Mouse (Mus musculus) midbrain, embryonic 10.5 days (tissue): Measurements from ENCODE around the gene Vmn1r160. TPM values are rescaled to one million over a fixed set of nuclear protein-coding genes. Genes with fewer than 3 reads are reported as not detected.
"Not testable (repeated sequence)": the region's sequence is repeated elsewhere in the genome, so short reads cannot be mapped to it uniquely, and the experiment has no call there.

ENCODE experiments used
- DNase-seq: peaks from one replicate; pipeline ENCODE4 v3.0.0-alpha.2; 2017; ENCODE audit warnings: low spot score
- H3K27ac ChIP-seq: fragments of 300-500 bp; sonication (generic); replicated peaks from 2 replicates; pipeline ENCODE4 v1.5.1; 2016; ENCODE audit warnings: mild to moderate bottlenecking
- H3K27me3 ChIP-seq: fragments of 300-500 bp; sonication (generic); 2 replicates; pipeline ENCODE4 v1.6.1; 2016; ENCODE audit warnings: low read depth, mild to moderate bottlenecking; ENCODE audit not compliant: poor library complexity, severe bottlenecking
- H3K36me3 ChIP-seq: fragments of 300-500 bp; sonication (generic); 2 replicates; pipeline ENCODE4 v1.6.1; 2016; ENCODE audit warnings: mild to moderate bottlenecking, moderate library complexity
- H3K4me1 ChIP-seq: fragments of 300-500 bp; sonication (generic); 2 replicates; pipeline ENCODE4 v1.6.1; 2016
- H3K4me3 ChIP-seq: fragments of 300-500 bp; sonication (generic); 2 replicates; pipeline ENCODE4 v1.5.1; 2016; ENCODE audit warnings: mild to moderate bottlenecking, moderate library complexity
- H3K9me3 ChIP-seq: fragments of 300-500 bp; sonication (generic); replicated peaks from 2 replicates; pipeline ENCODE4 v1.6.1; 2016; ENCODE audit warnings: mild to moderate bottlenecking
- WGBS: fragments of 180-500 bp; shearing (Covaris S2); methylation state at CpG from one replicate; pipeline ENCODE4 v1.1.7; 2016; 5-methylcytosine and 5-hydroxymethylcytosine counted together
- polyA plus RNA-seq: library from polyadenylated mRNA; unstranded; fragments of >200 nt; fragmentation: Nextera tagmentation; extraction: Ambion mirVana; gene quantifications from 2 replicates; pipeline ENCODE4 v1.2.1, GENCODE M21; 2016

The Vmn1r160 gene
- not detected in 2 replicates for polyA plus RNA-seq

DNA sequence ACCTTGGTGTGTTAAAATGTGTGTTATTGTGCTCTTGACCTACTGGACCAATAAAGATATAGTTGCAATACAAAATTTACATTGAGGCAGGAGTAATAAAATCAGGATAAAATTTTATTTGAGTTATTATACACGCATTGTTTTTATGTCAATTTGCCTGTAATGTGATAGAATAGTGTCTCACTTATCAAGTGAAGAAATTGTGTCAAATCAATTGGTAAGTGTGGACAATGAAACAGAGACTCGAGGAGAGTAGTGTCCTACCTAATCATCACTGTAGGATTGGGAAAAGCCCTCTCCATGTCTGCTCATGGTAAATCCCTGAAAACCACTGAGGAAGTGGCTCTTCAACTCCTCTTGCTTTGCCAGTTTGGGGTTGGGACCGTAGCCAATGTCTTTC lies at the start of gene Vmn1r160:
Gene Vmn1r160, plus strand, starts transcription at position 301 of the 400 bp plus-strand sequence.
- not testable (repeated sequence) for H3K4me3 ChIP-seq, H3K4me1 ChIP-seq, H3K9me3 ChIP-seq, H3K36me3 ChIP-seq, H3K27me3 ChIP-seq, DNase-seq, H3K27ac ChIP-seq
- 50% methylated on average over 1 of the region's 3 CpGs for WGBS

DNA sequence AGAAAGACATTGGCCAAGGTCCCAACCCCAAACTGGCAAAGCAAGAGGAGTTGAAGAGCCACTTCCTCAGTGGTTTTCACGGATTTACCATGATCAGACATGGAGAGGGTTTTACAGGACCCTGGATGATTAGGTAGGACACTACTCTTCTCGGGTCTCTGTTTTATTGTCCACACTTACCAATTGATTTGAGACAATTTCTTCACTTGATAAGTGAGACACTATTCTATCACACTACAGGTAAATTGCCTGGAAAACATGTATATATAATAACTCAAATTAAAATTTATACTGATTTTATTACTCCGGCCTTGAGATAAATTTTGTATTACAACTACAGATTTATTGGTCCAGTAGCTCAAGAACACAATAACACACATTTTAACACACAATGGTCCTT lies 27.5 kb upstream of the Vmn1r160 start, which contains the start of gene Vmn1r159:
Gene Vmn1r159, minus strand, starts transcription at position 101 of the 400 bp plus-strand sequence.
- not testable (repeated sequence) for H3K27ac ChIP-seq, H3K4me1 ChIP-seq, H3K9me3 ChIP-seq, H3K4me3 ChIP-seq, DNase-seq, H3K36me3 ChIP-seq, H3K27me3 ChIP-seq
- 70% methylated on average over 3 of the region's 3 CpGs for WGBS

Other genes with a start within 250 kb of the Vmn1r160 start
- not detected in 2 replicates for gene Vmn1r155, start 213.2 kb upstream of the Vmn1r160 start, polyA plus RNA-seq
- not detected in 2 replicates for gene Gm8693, start 178.9 kb upstream of the Vmn1r160 start, polyA plus RNA-seq
- gene Gm4567, start 151.5 kb upstream of the Vmn1r160 start, polyA plus RNA-seq, result not detected in 2 replicates
- not detected in 2 replicates for gene Vmn1r157, start 109.5 kb upstream of the Vmn1r160 start, polyA plus RNA-seq
- not detected in 2 replicates for gene Vmn1r158, start 80.4 kb upstream of the Vmn1r160 start, polyA plus RNA-seq
- not detected in 2 replicates for gene Vmn1r159, start 27.6 kb upstream of the Vmn1r160 start, polyA plus RNA-seq
- gene Gm4214, start 113.4 kb downstream of the Vmn1r160 start, polyA plus RNA-seq, result not detected in 2 replicates
- gene Gm4216, start 148.7 kb downstream of the Vmn1r160 start, polyA plus RNA-seq, result not detected in 2 replicates
- not detected in 2 replicates for gene Vmn1r163, start 184.3 kb downstream of the Vmn1r160 start, polyA plus RNA-seq
- gene Gm8720, start 196.2 kb downstream of the Vmn1r160 start, polyA plus RNA-seq, result not detected in 2 replicates